Mouse (Mus musculus) liver, adult (tissue): Measurements from ENCODE around the gene Gm6902.
"Not testable (repeated sequence)": the region's sequence is repeated elsewhere in the genome, so short reads cannot be mapped to it uniquely, and the experiment has no call there.

Experiments used
- GATA4 ChIP-seq: IDR thresholded peaks from 2 replicates; pipeline ENCODE4 v1.6.1; 2014; ENCODE audit warnings: mild to moderate bottlenecking, low read length; ENCODE audit not compliant: insufficient replicate concordance

The Gm6902 gene

GRCm38 (mm10) chr7:23278800-23279199 lies at the start of gene Gm6902:
Gene Gm6902, minus strand, starts transcription at chr7:23278900.
- not testable (repeated sequence) for TF ChIP-seq GATA4

- not testable (repeated sequence) for TF ChIP-seq GATA4
These were observed 22.2 kb upstream of the Gm6902 start, which contains the start of gene Nlrp4e for GRCm38 (mm10) chr7:23300892-23301291. Gene Nlrp4e, plus strand, starts transcription at chr7:23301192.

- not testable (repeated sequence) for TF ChIP-seq GATA4
These were observed 27.1 kb downstream of the Gm6902 start, which contains the start of gene Vmn1r166 for GRCm38 (mm10) chr7:23251582-23251981. Gene Vmn1r166, minus strand, starts transcription at chr7:23251682.
